Mouse (Mus musculus) effector memory CD4-positive, alpha-beta T cell, adult 5 months (primary cell): ENCODE measurements around the gene Myog. TPM values are rescaled to one million over a fixed set of nuclear protein-coding genes. Genes with fewer than 3 reads are reported as not detected.

ENCODE experiments used
- polyA plus RNA-seq: library from polyadenylated mRNA; unstranded; fragments of 100-300 nt; shearing (Covaris generic); gene quantifications from one replicate; pipeline ENCODE4 v1.2.1, GENCODE M21; 2017

Myog gene
- not detected for polyA plus RNA-seq

DNA sequence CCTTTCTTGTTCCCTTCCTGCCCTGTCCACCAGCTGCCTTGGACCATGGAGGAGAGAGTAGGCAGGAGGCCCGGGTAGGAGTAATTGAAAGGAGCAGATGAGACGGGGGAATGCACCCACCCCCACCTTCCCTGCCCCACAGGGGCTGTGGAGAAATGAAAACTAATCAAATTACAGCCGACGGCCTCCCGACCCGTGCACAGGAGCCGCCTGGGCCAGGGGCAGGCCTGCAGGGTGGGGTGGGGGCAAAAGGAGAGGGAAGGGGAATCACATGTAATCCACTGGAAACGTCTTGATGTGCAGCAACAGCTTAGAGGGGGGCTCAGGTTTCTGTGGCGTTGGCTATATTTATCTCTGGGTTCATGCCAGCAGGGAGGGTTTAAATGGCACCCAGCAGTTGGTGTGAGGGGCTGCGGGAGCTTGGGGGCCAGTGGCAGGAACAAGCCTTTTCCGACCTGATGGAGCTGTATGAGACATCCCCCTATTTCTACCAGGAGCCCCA, at the start of gene Myog:
TSS of gene Myog (plus strand) at position 392 of the 502 bp plus-strand sequence.

DNA sequence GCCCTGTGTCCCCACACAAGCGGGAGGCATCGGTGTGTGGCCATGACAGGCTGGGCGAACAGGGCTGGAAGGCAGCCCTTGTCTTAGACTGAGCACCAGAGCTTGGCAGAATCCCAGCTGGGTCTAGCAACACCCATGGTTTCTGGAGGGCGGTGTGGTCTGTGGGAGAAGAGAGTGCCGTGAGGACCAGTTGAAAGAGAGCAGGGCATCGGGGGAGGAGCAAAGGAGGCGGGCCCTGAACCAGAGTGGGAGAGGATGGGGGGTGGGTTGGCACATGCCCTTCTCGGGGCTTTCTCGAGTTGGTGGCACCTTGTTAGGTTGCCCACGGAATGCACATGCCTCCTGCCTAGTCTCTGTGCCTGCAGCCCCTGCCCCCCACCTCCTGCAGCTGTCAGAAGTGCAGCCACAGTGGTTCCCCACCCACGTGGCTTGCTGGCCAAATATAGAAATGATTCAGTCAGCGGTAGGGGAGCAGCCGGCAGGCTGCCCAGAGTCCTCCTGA, 43.0 kb downstream of the Myog start, which contains the start of gene Ppfia4:
TSS of gene Ppfia4 (minus strand) at position 159 of the 502 bp plus-strand sequence.

Other genes starting within 250 kb of the Myog start
- 597 TPM for gene Btg2, start 210.9 kb upstream of the Myog start, polyA plus RNA-seq
- not detected for gene Chit1, start 178.7 kb upstream of the Myog start, polyA plus RNA-seq
- not detected for gene Chil1, start 107.8 kb upstream of the Myog start, polyA plus RNA-seq
- gene Mybph, start 96.5 kb upstream of the Myog start, polyA plus RNA-seq = not detected
- 0.12 TPM for gene Adora1, start 54.6 kb upstream of the Myog start, polyA plus RNA-seq
- gene Ppfia4, start 42.9 kb downstream of the Myog start, polyA plus RNA-seq = not detected
- 110 TPM for gene Tmem183a, start 72.0 kb downstream of the Myog start, polyA plus RNA-seq
- not detected for gene 4933406M09Rik, start 96.0 kb downstream of the Myog start, polyA plus RNA-seq
- 18.4 TPM for gene Cyb5r1, start 115.6 kb downstream of the Myog start, polyA plus RNA-seq
- gene Adipor1, start 125.4 kb downstream of the Myog start, polyA plus RNA-seq = 120 TPM
- gene Klhl12, start 165.5 kb downstream of the Myog start, polyA plus RNA-seq = 24.7 TPM
- 30.3 TPM for gene Rabif, start 204.7 kb downstream of the Myog start, polyA plus RNA-seq